Mouse (Mus musculus): ENCODE results near the gene Akna. TPM values are rescaled to one million over a fixed set of nuclear protein-coding genes. Genes with fewer than 3 reads are reported as not detected.
"Not testable (repeated sequence)": the region's sequence is repeated elsewhere in the genome, so short reads cannot be mapped to it uniquely, and the experiment has no call there.

Akna gene
- polyA plus RNA-seq, 1 experiment from 2014 or later = 16.8 TPM

DNA sequence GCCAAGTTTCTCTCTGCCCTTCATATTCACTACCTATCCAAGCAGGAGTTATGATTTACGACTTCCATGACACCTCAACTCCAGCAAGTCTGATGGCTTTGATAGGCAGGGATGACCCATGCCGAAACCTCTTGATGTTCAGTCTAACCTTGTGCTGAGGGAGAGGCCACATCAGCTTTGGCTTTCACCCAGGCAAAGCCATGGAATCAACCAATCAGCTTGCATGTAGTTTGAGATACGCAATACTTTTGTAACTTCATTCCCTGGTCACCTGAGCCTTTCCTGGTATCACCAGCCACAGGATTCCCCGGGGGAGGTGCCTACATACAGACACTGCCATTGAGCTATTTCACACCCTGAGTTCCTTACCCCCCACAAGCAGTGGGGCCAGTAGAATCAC is 56.5 kb downstream of the Akna start:
- Histone ChIP-seq H3K4me1 (no peaks in the 10 kb centered on the region), H3K4me3 (no peak overlapping the region), H3K27me3 (no peaks in the 10 kb centered on the region), H3K9ac (replicated peaks) (no peak overlapping the region), H3K4me2 (replicated peaks) (no peak overlapping the region), H3K36me3 (no peaks in the 10 kb centered on the region), H3K9me3 (no peaks in the 10 kb centered on the region), H3K27ac (replicated peaks) (no peak overlapping the region)
- whole genome bisulfite sequencing = 92% methylated on average over 4 of the region's 4 CpGs
- ATAC-seq (ENCODE audit: low FRiP score, low read depth) = no peak

DNA sequence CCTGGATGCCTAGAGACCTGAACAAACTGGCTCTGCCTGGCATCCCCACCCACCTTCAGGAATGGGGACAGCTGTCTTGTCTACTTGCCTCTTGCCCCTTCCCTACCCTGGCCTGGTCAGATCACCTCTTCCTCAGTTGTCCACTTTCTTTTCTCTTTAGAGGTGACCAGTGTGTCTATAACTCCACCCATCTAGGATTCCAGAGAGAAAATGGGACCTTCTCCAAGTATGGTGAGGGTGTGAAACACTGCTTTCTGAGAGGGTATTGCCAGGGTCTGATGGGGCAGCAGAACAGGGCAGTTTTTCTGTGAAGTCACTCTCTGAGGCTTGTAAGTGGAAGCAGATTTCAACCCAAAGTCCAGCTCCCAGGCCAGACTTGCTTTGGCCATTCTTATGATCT is 57.9 kb downstream of the Akna start:
- Histone ChIP-seq H3K27ac (replicated peaks) (no peak overlapping the region), H3K4me1 (no peaks in the 10 kb centered on the region), H3K36me3 (no peaks in the 10 kb centered on the region), H3K9me3 (no peaks in the 10 kb centered on the region), H3K9ac (replicated peaks) (no peak overlapping the region), H3K4me3 (no peak overlapping the region), H3K4me2 (replicated peaks) (no peak overlapping the region), H3K27me3 (no peaks in the 10 kb centered on the region)
- no peak for ATAC-seq (ENCODE audit: low FRiP score, low read depth)

DNA sequence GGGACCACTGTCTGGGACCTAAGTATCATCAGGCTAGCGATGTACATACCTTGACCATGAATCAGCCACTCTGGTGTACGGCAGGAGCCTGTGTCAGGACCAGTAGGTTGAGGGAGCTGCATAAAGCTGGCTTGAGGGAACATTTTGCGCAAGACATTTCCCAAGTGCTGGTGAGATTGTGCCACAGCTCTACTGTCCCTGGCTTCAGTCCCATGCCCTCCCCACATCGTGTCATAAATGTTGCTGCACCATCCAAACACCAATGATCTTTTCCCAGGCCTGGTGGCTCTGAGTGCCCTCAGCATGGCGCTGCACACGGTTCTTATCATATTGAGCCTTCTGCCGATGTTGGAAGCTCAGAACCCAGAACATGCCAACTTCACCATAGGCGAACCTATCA is 58.9 kb downstream of the Akna start, which contains the start of gene Orm1:
TSS of gene Orm1 (plus strand) at position 266 of the 400 bp plus-strand sequence.
- Histone ChIP-seq H3K4me3 (no peak within 1 kb of the TSS), H3K36me3 (no peaks in the 10 kb centered on the region), H3K4me2 (replicated peaks) (no peak within 1 kb of the TSS), H3K9ac (replicated peaks) (no peak within 1 kb of the TSS), H3K4me1 (no peaks in the 10 kb centered on the region), H3K27ac (replicated peaks) (no peak within 1 kb of the TSS), H3K27me3 (no peaks in the 10 kb centered on the region), H3K9me3 (no peaks in the 10 kb centered on the region)
- ATAC-seq (ENCODE audit: low FRiP score, low read depth) = no peak
- WGBS = 95% methylated on average over 8 of the region's 8 CpGs

DNA sequence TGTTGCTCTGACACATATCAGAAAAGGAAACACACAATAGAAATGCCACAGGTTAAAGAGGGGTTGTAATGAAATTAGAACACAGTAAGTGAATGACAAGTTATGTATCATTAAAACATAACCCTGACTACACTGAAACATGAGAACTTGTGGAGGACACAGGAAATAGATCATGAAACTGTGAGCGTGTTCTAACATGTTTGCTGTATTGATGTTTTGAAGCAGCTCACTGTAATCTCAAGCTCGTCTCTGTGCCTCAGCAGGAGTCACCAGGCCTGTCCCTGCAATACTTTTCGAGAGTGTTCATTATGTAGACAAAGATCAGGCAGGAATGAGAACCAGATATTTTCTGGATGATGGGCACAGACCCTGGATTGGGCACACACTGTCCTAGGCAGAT is 59.5 kb downstream of the Akna start:
- no peaks in the 10 kb centered on the region for H3K9me3 ChIP-seq
- 71% methylated on average over 3 of the region's 3 CpGs for WGBS
- no peaks in the 10 kb centered on the region for H3K36me3 ChIP-seq

DNA sequence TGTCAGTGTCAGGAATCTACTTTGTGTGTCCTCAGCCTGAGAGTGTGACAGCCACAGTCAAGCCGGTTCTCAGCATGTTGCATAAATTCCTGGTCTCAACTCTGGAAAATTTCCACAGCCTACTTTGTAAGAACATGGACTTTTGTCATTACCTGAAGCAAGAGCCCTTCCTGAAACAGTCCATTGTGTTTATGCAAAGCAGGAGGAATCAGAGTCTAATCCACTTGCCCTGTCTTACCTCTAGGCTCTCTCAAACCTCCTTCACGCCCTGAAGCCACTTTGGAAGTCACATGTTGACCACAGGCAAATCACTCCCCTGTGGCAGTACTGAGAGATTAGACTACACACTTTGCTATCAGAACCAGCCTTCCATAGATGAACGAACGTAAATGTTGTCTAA is 60.7 kb downstream of the Akna start:
- no peaks in the 10 kb centered on the region for H3K4me1 ChIP-seq
- no peak overlapping the region for H3K4me3 ChIP-seq
- no peak overlapping the region for H3K9ac ChIP-seq (replicated peaks)
- H3K9me3 ChIP-seq = no peaks in the 10 kb centered on the region
- no peaks in the 10 kb centered on the region for H3K27me3 ChIP-seq
- no peak overlapping the region for H3K27ac ChIP-seq (replicated peaks)
- no peak overlapping the region for H3K4me2 ChIP-seq (replicated peaks)
- ATAC-seq (ENCODE audit: low FRiP score, low read depth) = no peak
- H3K36me3 ChIP-seq = no peaks in the 10 kb centered on the region
- WGBS = 73% methylated on average over 4 of the region's 4 CpGs

More for the DNA sequence above, 59.5 kb downstream of the Akna start:
- no peak overlapping the region for H3K4me2 ChIP-seq (replicated peaks)
- no peak overlapping the region for H3K9ac ChIP-seq (replicated peaks)
- H3K4me1 ChIP-seq = no peaks in the 10 kb centered on the region
- ATAC-seq (ENCODE audit: low FRiP score, low read depth) = no peak
- no peak overlapping the region for H3K4me3 ChIP-seq
- no peak overlapping the region for H3K27ac ChIP-seq (replicated peaks)
- H3K27me3 ChIP-seq = no peaks in the 10 kb centered on the region

DNA sequence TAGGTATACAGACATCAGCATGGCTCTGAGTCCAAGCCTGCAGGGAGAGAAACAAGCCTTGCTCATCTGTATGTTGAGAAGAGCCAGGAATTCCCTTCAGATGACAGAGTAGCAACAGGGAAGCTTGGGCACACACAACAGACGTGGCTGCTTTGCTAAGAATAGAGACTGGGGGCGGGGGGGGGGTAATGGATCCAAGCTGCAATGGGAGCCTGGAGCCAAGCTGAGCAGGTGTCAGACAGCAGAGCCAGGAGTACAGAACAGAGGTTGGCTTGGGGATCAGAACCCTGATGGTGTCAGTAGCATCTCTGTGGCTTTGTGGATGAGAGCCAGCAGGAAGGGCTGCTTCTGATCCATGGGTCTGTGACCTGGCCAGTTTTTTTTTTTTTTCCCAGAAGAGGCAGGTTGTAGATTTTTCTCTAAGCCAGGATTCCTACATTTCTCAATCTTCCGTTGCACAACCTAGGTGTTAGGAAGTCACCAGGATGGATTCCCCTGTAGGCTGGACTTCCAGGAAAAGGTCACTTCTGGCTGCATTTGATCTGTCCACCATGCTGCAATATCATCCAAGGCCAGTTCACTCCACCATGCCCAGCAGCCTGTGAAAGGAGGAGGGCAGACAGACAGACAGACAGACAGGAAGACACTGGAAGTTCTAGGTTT is 64.6 kb downstream of the Akna start:
- ATAC-seq (ENCODE audit: low FRiP score, low read depth) = no peak
- Histone ChIP-seq H3K4me3 (no peak overlapping the region), H3K4me2 (replicated peaks) (no peak overlapping the region), H3K4me1 (no peaks in the 10 kb centered on the region), H3K36me3 (no peaks in the 10 kb centered on the region), H3K9ac (replicated peaks) (no peak overlapping the region), H3K27ac (replicated peaks) (no peak overlapping the region), H3K9me3 (no peaks in the 10 kb centered on the region), H3K27me3 (no peaks in the 10 kb centered on the region)
- WGBS = 75% methylated on average over 3 of the region's 3 CpGs

DNA sequence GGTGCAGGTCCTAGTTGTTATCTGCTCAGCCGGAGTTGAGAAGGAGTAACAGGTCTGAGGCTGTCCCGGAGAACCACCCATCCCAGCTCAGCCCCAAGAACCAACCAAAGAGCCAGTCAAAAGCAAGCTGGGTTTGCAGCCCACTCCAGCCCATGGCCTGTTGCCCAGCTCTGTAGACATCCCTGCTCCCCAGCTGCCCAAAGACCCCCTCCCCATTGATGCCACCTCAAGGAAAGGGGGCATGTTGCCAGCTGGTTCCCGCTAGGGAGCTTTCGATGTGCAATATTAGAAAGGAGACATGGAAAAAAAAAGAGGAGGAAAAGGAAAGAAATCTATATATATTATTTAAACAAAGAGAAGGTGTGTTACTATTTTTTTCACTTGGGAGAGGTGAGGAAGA is 69.8 kb downstream of the Akna start:
- H3K9me3 ChIP-seq = no peaks in the 10 kb centered on the region
- no peaks in the 10 kb centered on the region for H3K36me3 ChIP-seq
- H3K4me3 ChIP-seq = no peak overlapping the region
- H3K9ac ChIP-seq (replicated peaks) = no peak overlapping the region
- H3K4me1 ChIP-seq = no peaks in the 10 kb centered on the region
- no peak overlapping the region for H3K27ac ChIP-seq (replicated peaks)
- 94% methylated on average over 4 of the region's 4 CpGs for WGBS
- H3K27me3 ChIP-seq = no peaks in the 10 kb centered on the region
- no peak overlapping the region for H3K4me2 ChIP-seq (replicated peaks)
- no peak for ATAC-seq (ENCODE audit: low FRiP score, low read depth)

DNA sequence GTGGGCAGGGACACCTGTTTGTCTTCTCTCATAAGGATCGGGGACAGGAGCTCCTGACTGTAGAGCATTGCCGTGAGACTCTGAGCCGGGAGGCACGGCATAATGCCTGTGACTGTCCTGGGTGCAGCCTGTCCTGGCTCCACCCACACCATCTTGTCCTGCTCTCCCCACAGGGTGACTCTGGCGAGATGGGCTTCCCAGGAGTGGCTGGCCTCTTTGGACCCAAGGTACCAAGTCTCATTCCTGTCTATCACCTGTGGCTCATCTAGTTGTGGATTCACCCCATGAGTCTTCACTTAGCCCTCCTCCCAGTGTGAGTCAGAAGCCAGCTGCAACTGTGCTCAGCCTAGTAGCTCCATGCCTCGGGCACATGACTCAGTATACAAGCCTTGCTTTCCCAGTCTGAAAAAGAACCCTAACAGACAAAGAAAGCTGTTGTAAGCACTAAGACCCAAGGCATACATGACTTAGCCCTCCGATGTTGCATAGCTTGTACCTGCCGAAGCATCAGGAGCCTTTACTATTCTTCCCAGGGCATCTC is 79.8 kb downstream of the Akna start:
- WGBS = 85% methylated on average over 8 of the region's 8 CpGs
- H3K27me3 ChIP-seq = no peaks in the 10 kb centered on the region
- H3K4me1 ChIP-seq = no peaks in the 10 kb centered on the region
- no peak overlapping the region for H3K27ac ChIP-seq (replicated peaks)
- H3K4me3 ChIP-seq = no peak overlapping the region
- no peak overlapping the region for H3K4me2 ChIP-seq (replicated peaks)
- no peak overlapping the region for H3K9ac ChIP-seq (replicated peaks)
- H3K36me3 ChIP-seq = no peaks in the 10 kb centered on the region
- no peak for ATAC-seq (ENCODE audit: low FRiP score, low read depth)
- no peaks in the 10 kb centered on the region for H3K9me3 ChIP-seq

DNA sequence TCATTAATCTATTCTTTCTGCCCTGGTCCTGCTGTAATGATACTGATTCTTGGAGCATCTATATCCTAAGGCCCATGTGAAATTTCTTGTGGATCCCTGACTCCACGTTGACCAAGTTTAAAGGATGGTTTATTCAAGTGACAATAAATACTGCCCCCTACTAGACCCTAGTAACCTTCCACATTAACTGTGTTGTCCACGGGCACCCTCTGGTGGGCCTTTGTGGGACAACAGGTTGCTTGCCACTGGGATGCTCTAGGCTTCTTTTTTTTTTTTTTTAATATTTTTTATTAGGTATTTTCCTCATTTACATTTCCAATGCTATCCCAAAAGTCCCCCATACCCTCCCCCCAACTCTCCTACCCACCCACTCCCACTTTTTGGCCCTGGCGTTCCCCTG is 83.6 kb downstream of the Akna start:
- H3K9ac ChIP-seq (replicated peaks); H3K27ac ChIP-seq (replicated peaks); H3K36me3 ChIP-seq; H3K4me2 ChIP-seq (replicated peaks); H3K4me3 ChIP-seq; H3K4me1 ChIP-seq; H3K27me3 ChIP-seq; H3K9me3 ChIP-seq: not testable (repeated sequence)
- 27% methylated on average over 3 of the region's 3 CpGs for WGBS
- ATAC-seq (ENCODE audit: low FRiP score, low read depth) = 0 out of 2 replicates have a peak, but pooled peaks have one; percentile 39

Other genes starting within 250 kb of the Akna start
- gene Ambp, start 248.6 kb downstream of the Akna start, polyA plus RNA-seq (2016; fragmentation: Nextera tagmentation; extraction: Ambion mirVana) = 0.42 TPM in 1 of 2 replicates, not detected in the other
- not detected in 2 replicates for gene Kif12, start 231.2 kb downstream of the Akna start, polyA plus RNA-seq (2016; fragmentation: Nextera tagmentation; extraction: Ambion mirVana)
- 2.9 and 4.0 TPM in 2 replicates for gene Col27a1, start 189.3 kb downstream of the Akna start, polyA plus RNA-seq (2016; fragmentation: Nextera tagmentation; extraction: Ambion mirVana)
- gene Orm1, start 58.8 kb downstream of the Akna start, polyA plus RNA-seq (2016; fragmentation: Nextera tagmentation; extraction: Ambion mirVana) = not detected in 2 replicates
- gene Orm3, start 47.2 kb downstream of the Akna start, polyA plus RNA-seq (2016; fragmentation: Nextera tagmentation; extraction: Ambion mirVana) = not detected in 2 replicates
- gene Orm2, start 40.9 kb downstream of the Akna start, polyA plus RNA-seq (2016; fragmentation: Nextera tagmentation; extraction: Ambion mirVana) = not detected in 2 replicates
- 15.4 and 16.9 TPM in 2 replicates for gene Whrn, start 92.6 kb upstream of the Akna start, polyA plus RNA-seq (2016; fragmentation: Nextera tagmentation; extraction: Ambion mirVana)
- 358 and 367 TPM in 2 replicates for gene Atp6v1g1, start 141.4 kb upstream of the Akna start, polyA plus RNA-seq (2016; fragmentation: Nextera tagmentation; extraction: Ambion mirVana)
- gene Tmem268, start 155.4 kb upstream of the Akna start, polyA plus RNA-seq (2016; fragmentation: Nextera tagmentation; extraction: Ambion mirVana) = 4.8 and 5.2 TPM in 2 replicates
- gene Gm11213, start 201.9 kb upstream of the Akna start, polyA plus RNA-seq (2016; fragmentation: Nextera tagmentation; extraction: Ambion mirVana) = not detected in 2 replicates
- gene Tex48, start 219.1 kb upstream of the Akna start, polyA plus RNA-seq (2016; fragmentation: Nextera tagmentation; extraction: Ambion mirVana) = not detected in 2 replicates

Measured in midbrain, embryonic 12.5 days (tissue).